Mouse (Mus musculus) midbrain, postnatal 0 days (tissue): ENCODE data around the gene Rtn4rl1. TPM values are rescaled to one million over a fixed set of nuclear protein-coding genes. Genes with fewer than 3 reads are reported as not detected.

Experiments
- ATAC-seq: fragments of 200-750 bp; cut with Nextera tagmentation; 2 replicates; pipeline ENCODE4 v1.8.0; 2017; ENCODE audit warnings: moderate number of reproducible peaks, mild to moderate bottlenecking, moderate TSS enrichment, moderate library complexity; ENCODE audit not compliant: low FRiP score
- DNase-seq: peaks from one replicate; pipeline ENCODE4 v3.0.0-alpha.2; 2015; ENCODE audit warnings: low spot score
- H3K27ac ChIP-seq: fragments of 300-500 bp; sonication (generic); 2 replicates; pipeline ENCODE4 v1.5.1; 2014; ENCODE audit warnings: low read depth, mild to moderate bottlenecking, low read length, mixed read lengths
- H3K27me3 ChIP-seq: fragments of 300-500 bp; sonication (generic); 2 replicates; pipeline ENCODE4 v1.6.1; 2014; ENCODE audit warnings: low read length, control low read depth, mixed read lengths; ENCODE audit not compliant: insufficient read depth
- H3K36me3 ChIP-seq: fragments of 300-500 bp; sonication (generic); 2 replicates; pipeline ENCODE4 v1.6.1; 2014; ENCODE audit warnings: low read length, control low read depth, mixed read lengths; ENCODE audit not compliant: insufficient read depth
- H3K4me1 ChIP-seq: fragments of 300-500 bp; sonication (generic); 2 replicates; pipeline ENCODE4 v1.6.1; 2014; ENCODE audit warnings: mild to moderate bottlenecking, control low read depth, antibody characterized with exemption, low read length, mixed read lengths; ENCODE audit not compliant: insufficient read depth
- H3K4me2 ChIP-seq: fragments of 300-500 bp; sonication (generic); 2 replicates; pipeline ENCODE4 v1.6.1; 2014; ENCODE audit warnings: low read depth, mild to moderate bottlenecking, low read length, mixed read lengths; ENCODE audit not compliant: poor library complexity, severe bottlenecking
- H3K4me3 ChIP-seq: fragments of 300-500 bp; sonication (generic); 2 replicates; pipeline ENCODE4 v1.5.1; 2014; ENCODE audit warnings: low read depth, mild to moderate bottlenecking, low read length, moderate library complexity
- H3K9ac ChIP-seq: fragments of 300-500 bp; sonication (generic); replicated peaks from 2 replicates; pipeline ENCODE4 v1.6.1; 2014; ENCODE audit warnings: mild to moderate bottlenecking, low read length, moderate library complexity, mixed read lengths; ENCODE audit not compliant: poor library complexity, severe bottlenecking
- H3K9me3 ChIP-seq: fragments of 300-500 bp; sonication (generic); 2 replicates; pipeline ENCODE4 v1.6.1; 2016; ENCODE audit warnings: low read length, control low read depth
- CTCF ChIP-seq: IDR thresholded peaks from 2 replicates; pipeline ENCODE4 v1.5.1; 2016; ENCODE audit warnings: antibody characterized with exemption, mild to moderate bottlenecking
- WGBS: fragments of 180-500 bp; shearing (Covaris S2); extraction: QIAGEN DNeasy Blood & Tissue Kit; methylation state at CpG from one replicate; pipeline ENCODE4 v1.1.7; 2014; 5-methylcytosine and 5-hydroxymethylcytosine counted together
- polyA plus RNA-seq: library from polyadenylated mRNA; unstranded; fragments of >200 nt; fragmentation: Nextera tagmentation; extraction: Ambion mirVana; gene quantifications from 2 replicates; pipeline ENCODE4 v1.2.1, GENCODE M21; 2015
- total RNA-seq: library from RNA; depleted of rRNA; stranded (reverse); fragments of >200 nt; gene quantifications from 2 replicates; pipeline ENCODE4 v1.2.3, GENCODE M21; 2014

Gene Rtn4rl1
- total and polyA plus RNA-seq, 2 experiments from 2014 or later, result 17.5 to 18.5 TPM

GRCm38 (mm10) chr11:75150346-75150745 lies 43.2 kb upstream of the Rtn4rl1 start:
- DNase-seq (no peak), ATAC-seq (no peak)
- Histone ChIP-seq H3K9ac (no peak overlapping the region), H3K27me3 (no peaks in the 10 kb centered on the region), H3K27ac (no peak overlapping the region), H3K36me3 (peaks cover 6% of the 10 kb centered on the region; the same call in 1 of the 2 replicates), H3K4me3 (no peak overlapping the region), H3K4me2 (no peak overlapping the region), H3K4me1 (no peaks in the 10 kb centered on the region; the same call in 1 of the 2 replicates), H3K9me3 (no peaks in the 10 kb centered on the region)
- no peak for TF ChIP-seq CTCF
- 71% methylated on average over 1 of the region's 1 CpGs for WGBS

- H3K4me2 ChIP-seq, result no peak overlapping the region
- ATAC-seq (no peak), DNase-seq (no peak)
- no peaks in the 10 kb centered on the region for H3K9me3 ChIP-seq
- H3K4me1 ChIP-seq, result no peaks in the 10 kb centered on the region; the same call in 1 of the 2 replicates
- H3K9ac ChIP-seq, result no peak overlapping the region
- peaks cover 11% of the 10 kb centered on the region; the same call in 1 of the 2 replicates for H3K36me3 ChIP-seq
- no peak for TF ChIP-seq CTCF
- H3K4me3 ChIP-seq, result no peak overlapping the region
- H3K27me3 ChIP-seq, result no peaks in the 10 kb centered on the region
- WGBS, result 81% methylated on average over 18 of the region's 18 CpGs
- no peak overlapping the region for H3K27ac ChIP-seq
Measured at GRCm38 (mm10) chr11:75152603-75153557, 40.7 kb upstream of the Rtn4rl1 start.

GRCm38 (mm10) chr11:75154053-75154585 lies 39.5 kb upstream of the Rtn4rl1 start:
- ATAC-seq (no peak), DNase-seq (no peak)
- 82% methylated on average over 6 of the region's 6 CpGs for WGBS
- Histone ChIP-seq H3K4me3 (no peak overlapping the region), H3K27ac (no peak overlapping the region), H3K9ac (no peak overlapping the region), H3K9me3 (no peaks in the 10 kb centered on the region), H3K4me1 (no peaks in the 10 kb centered on the region), H3K27me3 (no peaks in the 10 kb centered on the region), H3K36me3 (0 out of 2 replicates have a peak, but pooled peaks cover 8% of the 10 kb centered on the region), H3K4me2 (no peak overlapping the region)
- TF ChIP-seq CTCF, result peak; percentile 37

- 0 out of 2 replicates have a peak, but pooled peaks cover 6% of the 10 kb centered on the region for H3K36me3 ChIP-seq
- TF ChIP-seq CTCF, result no peak
- DNase-seq (no peak), ATAC-seq (no peak)
- H3K27ac ChIP-seq, result no peak overlapping the region
- no peaks in the 10 kb centered on the region for H3K4me1 ChIP-seq
- 85% methylated on average over 6 of the region's 6 CpGs for WGBS
- no peak overlapping the region for H3K4me3 ChIP-seq
- no peak overlapping the region for H3K9ac ChIP-seq
- no peaks in the 10 kb centered on the region for H3K9me3 ChIP-seq
- no peak overlapping the region for H3K4me2 ChIP-seq
- H3K27me3 ChIP-seq, result no peaks in the 10 kb centered on the region
Measured at GRCm38 (mm10) chr11:75155985-75156384, 37.6 kb upstream of the Rtn4rl1 start.

GRCm38 (mm10) chr11:75156416-75156815 lies 37.2 kb upstream of the Rtn4rl1 start:
- Histone ChIP-seq H3K9ac (no peak overlapping the region), H3K4me1 (no peaks in the 10 kb centered on the region), H3K4me2 (no peak overlapping the region), H3K9me3 (no peaks in the 10 kb centered on the region), H3K4me3 (no peak overlapping the region), H3K36me3 (peaks cover 9% of the 10 kb centered on the region), H3K27me3 (no peaks in the 10 kb centered on the region), H3K27ac (no peak overlapping the region)
- ATAC-seq (no peak), DNase-seq (no peak)
- TF ChIP-seq CTCF, result no peak
- 73% methylated on average over 5 of the region's 5 CpGs for WGBS

- DNase-seq (no peak), ATAC-seq (no peak)
- H3K27ac ChIP-seq, result no peak overlapping the region
- no peaks in the 10 kb centered on the region for H3K9me3 ChIP-seq
- H3K36me3 ChIP-seq, result peaks cover 12% of the 10 kb centered on the region
- WGBS, result 38% methylated on average over 4 of the region's 4 CpGs
- TF ChIP-seq CTCF, result no peak
- H3K9ac ChIP-seq, result no peak overlapping the region
- H3K4me3 ChIP-seq, result no peak overlapping the region
- no peaks in the 10 kb centered on the region for H3K27me3 ChIP-seq
- no peaks in the 10 kb centered on the region for H3K4me1 ChIP-seq
- H3K4me2 ChIP-seq, result no peak overlapping the region
Measured at GRCm38 (mm10) chr11:75157037-75157436, 36.5 kb upstream of the Rtn4rl1 start.
